Mouse (Mus musculus): ENCODE measurements around the gene Slco2b1.

GRCm38 (mm10) chr7:99648623-99649022, 62.5 kb downstream of the Slco2b1 start:
- TF ChIP-seq CTCF (IDR thresholded peaks at IDR 0.05; ENCODE audit: extremely low read depth, insufficient read length, insufficient replicate concordance, low read depth, low read length) (no peak), POLR2A (IDR thresholded peaks at IDR 0.05; ENCODE audit: low read depth, low read length) (no peak)
